Mouse (Mus musculus) kidney, postnatal 14 days (tissue): ENCODE results near the gene Pdcd7.

Source experiments
- DNase-seq: peaks from one replicate; pipeline ENCODE4 v3.0.0; 2022; ENCODE audit warnings: mixed read lengths

Pdcd7 gene

GRCm38 (mm10) chr9:65358956-65359480, 13.1 kb downstream of the Pdcd7 start:
- DNase-seq, result no peak

- DNase-seq, result peak; percentile 43
These were observed 14.9 kb downstream of the Pdcd7 start, which contains the start of gene Ubap1l for GRCm38 (mm10) chr9:65360641-65361448. TSS of gene Ubap1l (plus strand) at chr9:65361041.

- no peak for DNase-seq
These were observed 17.8 kb downstream of the Pdcd7 start for GRCm38 (mm10) chr9:65363684-65364083.

- DNase-seq, result no peak
These were observed 19.8 kb downstream of the Pdcd7 start for GRCm38 (mm10) chr9:65365721-65366120.

- no peak for DNase-seq
These were observed 25.9 kb downstream of the Pdcd7 start for GRCm38 (mm10) chr9:65371756-65372155.

GRCm38 (mm10) chr9:65372449-65372848, 26.5 kb downstream of the Pdcd7 start:
- DNase-seq, result peak; percentile 59

- no peak for DNase-seq
These were observed 28.7 kb downstream of the Pdcd7 start for GRCm38 (mm10) chr9:65374468-65375162.

GRCm38 (mm10) chr9:65375163-65375934, 29.4 kb downstream of the Pdcd7 start:
- DNase-seq, result no peak

GRCm38 (mm10) chr9:65381017-65381590, 35.2 kb downstream of the Pdcd7 start:
- no peak for DNase-seq

GRCm38 (mm10) chr9:65382031-65382750, 36.3 kb downstream of the Pdcd7 start:
- DNase-seq, result no peak

GRCm38 (mm10) chr9:65382751-65383097, 36.8 kb downstream of the Pdcd7 start:
- DNase-seq, result no peak

- DNase-seq, result peak; percentile 48
These were observed 38.4 kb downstream of the Pdcd7 start for GRCm38 (mm10) chr9:65384276-65384675.

GRCm38 (mm10) chr9:65386373-65387140, 40.7 kb downstream of the Pdcd7 start:
- DNase-seq, result peak; percentile 60

GRCm38 (mm10) chr9:65390752-65391612, 45.1 kb downstream of the Pdcd7 start:
- DNase-seq, result peak; percentile 45

- DNase-seq, result no peak
These were observed 45.7 kb downstream of the Pdcd7 start, which contains the start of gene Kbtbd13 for GRCm38 (mm10) chr9:65391613-65391964. TSS of gene Kbtbd13 (minus strand) at chr9:65391652.

GRCm38 (mm10) chr9:65392638-65393364, 46.9 kb downstream of the Pdcd7 start:
- DNase-seq, result peak; percentile 79

- DNase-seq, result no peak
These were observed 47.7 kb downstream of the Pdcd7 start for GRCm38 (mm10) chr9:65393606-65394005.

GRCm38 (mm10) chr9:65394360-65394759, 48.5 kb downstream of the Pdcd7 start:
- no peak for DNase-seq

- peak; percentile 85 for DNase-seq
These were observed 52.4 kb downstream of the Pdcd7 start, which contains the start of gene Rasl12 for GRCm38 (mm10) chr9:65398279-65398678. TSS of gene Rasl12 (plus strand) at chr9:65398506.
